Mouse (Mus musculus): Measurements from ENCODE around the gene Msantd2.

DNA sequence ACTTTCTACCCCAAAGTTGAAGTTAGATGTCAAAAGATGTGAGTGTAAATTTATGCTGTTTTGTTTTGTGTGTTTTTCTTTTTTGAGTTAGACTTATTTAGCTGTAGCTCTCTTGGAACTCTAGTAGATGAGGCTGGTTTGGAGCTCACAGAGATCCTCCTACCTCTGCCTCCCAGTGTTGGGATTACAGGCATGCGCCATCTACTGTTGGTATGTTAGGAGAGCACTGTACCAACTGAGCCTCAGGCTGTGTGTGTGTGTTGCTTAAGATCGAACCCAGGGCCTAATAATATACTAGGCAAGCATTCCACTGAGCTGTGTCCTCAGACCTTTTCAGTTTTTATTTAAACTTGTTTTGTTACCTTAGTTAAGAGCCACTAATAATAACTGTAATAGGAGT lies 23.0 kb downstream of the Msantd2 start:
- no peak for TF ChIP-seq CTCF (IDR thresholded peaks at IDR 0.05; ENCODE audit: control insufficient read depth, insufficient read depth, insufficient replicate concordance, low read depth, low read length)
- no peak for TF ChIP-seq POLR2A (IDR thresholded peaks at IDR 0.05; ENCODE audit: control insufficient read depth, low read depth, low read length)

Measured in testis, adult 2 months (tissue).